Mouse (Mus musculus): ENCODE results near the gene Gabpb2.

Gene Gabpb2

GRCm38 (mm10) chr3:95194721-95195135, 23.0 kb downstream of the Gabpb2 start:
- no peak for DNase-seq (ENCODE audit: low spot score in 2 of 2)

GRCm38 (mm10) chr3:95186888-95187287, 30.8 kb downstream of the Gabpb2 start:
- no peak for DNase-seq (ENCODE audit: low spot score in 2 of 2)

GRCm38 (mm10) chr3:95186100-95186499, 31.6 kb downstream of the Gabpb2 start:
- DNase-seq (ENCODE audit: low spot score in 2 of 2): no peak

GRCm38 (mm10) chr3:95184796-95185577, 32.7 kb downstream of the Gabpb2 start:
- no peak for DNase-seq (ENCODE audit: low spot score in 2 of 2)

GRCm38 (mm10) chr3:95181841-95182240, 35.9 kb downstream of the Gabpb2 start:
- DNase-seq (ENCODE audit: low spot score in 2 of 2): no peak

- DNase-seq (ENCODE audit: low spot score in 2 of 2): no peak
Observed at GRCm38 (mm10) chr3:95179890-95180289, 37.8 kb downstream of the Gabpb2 start.

- DNase-seq (ENCODE audit: low spot score in 2 of 2): no peak
Observed at GRCm38 (mm10) chr3:95178948-95179347, 38.8 kb downstream of the Gabpb2 start.

GRCm38 (mm10) chr3:95177583-95177982, 40.1 kb downstream of the Gabpb2 start:
- no peak for DNase-seq (ENCODE audit: low spot score in 2 of 2)

- no peak for DNase-seq (ENCODE audit: low spot score in 2 of 2)
Observed at GRCm38 (mm10) chr3:95176500-95176899, 41.2 kb downstream of the Gabpb2 start.

GRCm38 (mm10) chr3:95174011-95174592, 43.6 kb downstream of the Gabpb2 start:
- peak; percentile 67 to 79 for DNase-seq (ENCODE audit: low spot score in 2 of 2)

GRCm38 (mm10) chr3:95173256-95173949, 44.3 kb downstream of the Gabpb2 start:
- no peak for DNase-seq (ENCODE audit: low spot score in 2 of 2)

GRCm38 (mm10) chr3:95172526-95173255, 45.0 kb downstream of the Gabpb2 start:
- DNase-seq (ENCODE audit: low spot score in 2 of 2): no peak

GRCm38 (mm10) chr3:95171105-95171504, 46.6 kb downstream of the Gabpb2 start:
- DNase-seq (ENCODE audit: low spot score in 2 of 2): no peak

- DNase-seq (ENCODE audit: low spot score in 2 of 2): no peak
Observed at GRCm38 (mm10) chr3:95169996-95170395, 47.7 kb downstream of the Gabpb2 start.

GRCm38 (mm10) chr3:95164840-95165239, 52.9 kb downstream of the Gabpb2 start:
- DNase-seq (ENCODE audit: low spot score in 2 of 2): no peak

- no peak for DNase-seq (ENCODE audit: low spot score in 2 of 2)
Observed at GRCm38 (mm10) chr3:95164256-95164550, 53.5 kb downstream of the Gabpb2 start.

- DNase-seq (ENCODE audit: low spot score in 2 of 2): no peak
Observed at GRCm38 (mm10) chr3:95163419-95164255, 54.1 kb downstream of the Gabpb2 start.

GRCm38 (mm10) chr3:95162345-95162628, 55.4 kb downstream of the Gabpb2 start:
- DNase-seq (ENCODE audit: low spot score in 2 of 2): no peak

- no peak for DNase-seq (ENCODE audit: low spot score in 2 of 2)
Observed at GRCm38 (mm10) chr3:95161618-95162344, 55.9 kb downstream of the Gabpb2 start.

- no peak for DNase-seq (ENCODE audit: low spot score in 2 of 2)
Observed at GRCm38 (mm10) chr3:95161041-95161551, 56.6 kb downstream of the Gabpb2 start.

Data from frontal cortex, postnatal 14 days (tissue).